Mouse (Mus musculus): ENCODE measurements around the gene Naa10. TPM values are rescaled to one million over a fixed set of nuclear protein-coding genes. Genes with fewer than 3 reads are reported as not detected.
A peak's percentile ranks its signal among the peaks of the same experiment; 100 is the strongest.

The Naa10 gene
- total RNA-seq, 2 experiments from 2014 or later, result 14.7 to 34.8 TPM

DNA sequence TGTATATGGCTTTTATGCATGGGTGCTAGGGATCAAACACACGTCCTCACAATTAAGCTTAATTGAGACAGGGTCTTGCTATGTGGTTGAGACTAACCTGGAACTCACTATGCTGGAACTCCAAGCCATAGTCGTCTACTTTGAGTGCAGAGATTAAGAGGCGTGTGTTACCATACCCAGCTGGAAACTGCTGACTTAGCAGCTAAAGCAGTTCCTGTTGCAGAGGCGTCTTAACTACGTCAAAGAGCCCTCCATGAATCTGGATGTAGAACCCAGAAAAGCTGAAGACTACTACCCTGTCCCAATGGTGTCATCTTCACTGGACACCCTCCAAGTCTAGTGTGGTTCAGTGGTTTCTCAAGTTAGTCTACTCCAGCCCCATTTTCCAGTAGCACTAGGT is 3.1 kb downstream of the Naa10 start:
- ATAC-seq (replicated peaks; ENCODE audit: low FRiP score, poor library complexity, severe bottlenecking), result no peak

DNA sequence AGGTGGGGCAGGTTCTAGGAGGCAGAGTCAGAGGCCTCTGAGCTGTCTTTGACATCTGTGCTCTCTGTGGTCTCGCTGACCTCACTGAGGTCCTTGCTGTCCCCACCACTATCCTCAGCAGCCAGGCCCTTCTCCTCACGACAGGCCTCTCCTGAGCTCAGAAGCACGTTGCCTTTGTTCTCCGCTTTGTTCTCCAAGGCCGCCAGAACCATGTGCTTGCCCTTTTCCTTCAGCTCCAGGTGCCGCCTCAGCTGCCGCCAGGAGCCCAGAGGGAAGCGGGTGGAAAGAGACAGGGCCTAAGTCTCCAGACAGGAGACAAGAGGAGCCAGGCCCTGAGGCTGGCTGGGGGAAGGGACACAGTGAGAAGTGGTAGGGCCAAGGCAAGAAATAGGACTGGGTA is 4.8 kb downstream of the Naa10 start:
- no peak for ATAC-seq (replicated peaks; ENCODE audit: low FRiP score, poor library complexity, severe bottlenecking)

DNA sequence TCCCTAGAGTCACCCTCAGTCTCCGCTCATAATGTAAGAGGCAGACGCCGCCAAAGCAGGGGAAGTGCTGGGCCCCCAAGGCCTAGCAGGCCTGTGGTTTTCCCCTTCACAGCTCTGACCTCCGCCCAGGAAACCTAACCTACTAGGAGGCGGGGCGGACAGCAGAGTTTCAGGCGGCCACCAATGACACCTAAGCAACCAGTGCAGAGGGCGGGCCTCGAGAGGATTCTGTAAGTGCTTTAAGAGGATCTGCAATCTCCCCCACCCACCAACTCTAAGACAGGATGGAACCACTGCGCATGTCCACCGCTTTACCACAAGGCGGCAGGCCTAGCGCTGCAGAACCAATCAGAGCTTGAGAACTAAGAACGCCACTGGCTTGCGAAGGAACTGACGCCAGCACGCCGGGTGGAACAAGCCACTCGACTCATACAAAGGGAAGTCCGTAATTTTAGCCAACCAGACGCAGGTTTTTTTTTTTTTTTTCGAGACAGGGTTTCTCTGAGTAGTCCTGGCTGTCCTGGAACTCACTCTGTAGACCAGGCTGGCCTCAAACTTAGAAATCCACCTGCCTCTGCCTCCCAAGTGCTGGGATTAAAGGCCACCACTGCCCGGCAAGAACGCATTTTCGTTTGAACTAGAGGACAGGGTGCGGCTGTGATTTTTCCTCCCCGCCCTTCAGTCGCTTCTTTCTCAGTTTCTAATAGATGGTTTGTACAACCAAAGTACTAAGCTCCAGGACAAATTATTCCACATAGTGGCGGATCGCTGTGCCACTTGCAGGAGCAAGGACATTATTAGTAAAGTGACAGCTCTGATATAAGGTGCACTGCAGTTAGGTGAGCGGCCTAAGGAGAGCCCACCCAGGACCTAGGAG is 6.7 kb downstream of the Naa10 start:
- ATAC-seq (replicated peaks; ENCODE audit: low FRiP score, poor library complexity, severe bottlenecking), result peak; percentile 98

DNA sequence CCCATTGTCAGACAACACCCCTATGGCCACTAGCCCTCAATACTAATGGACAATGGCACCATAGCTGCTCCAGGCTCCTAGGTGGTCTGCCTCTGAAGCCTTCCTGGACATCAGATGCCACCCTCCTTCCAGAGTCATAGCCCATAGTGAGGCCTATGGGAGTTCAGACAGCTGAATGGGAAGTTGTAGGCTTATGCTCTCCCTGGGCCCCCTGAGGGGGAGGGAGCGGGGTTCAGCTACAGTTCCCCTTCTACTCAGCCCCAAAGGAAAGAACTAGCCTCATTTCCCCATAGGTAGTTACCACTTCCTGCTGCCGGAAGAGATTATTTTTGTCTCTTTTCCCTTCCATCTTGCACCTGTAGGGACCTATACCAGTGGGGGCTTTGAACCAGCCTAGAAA is 10.2 kb downstream of the Naa10 start:
- no peak for ATAC-seq (replicated peaks; ENCODE audit: low FRiP score, poor library complexity, severe bottlenecking)

DNA sequence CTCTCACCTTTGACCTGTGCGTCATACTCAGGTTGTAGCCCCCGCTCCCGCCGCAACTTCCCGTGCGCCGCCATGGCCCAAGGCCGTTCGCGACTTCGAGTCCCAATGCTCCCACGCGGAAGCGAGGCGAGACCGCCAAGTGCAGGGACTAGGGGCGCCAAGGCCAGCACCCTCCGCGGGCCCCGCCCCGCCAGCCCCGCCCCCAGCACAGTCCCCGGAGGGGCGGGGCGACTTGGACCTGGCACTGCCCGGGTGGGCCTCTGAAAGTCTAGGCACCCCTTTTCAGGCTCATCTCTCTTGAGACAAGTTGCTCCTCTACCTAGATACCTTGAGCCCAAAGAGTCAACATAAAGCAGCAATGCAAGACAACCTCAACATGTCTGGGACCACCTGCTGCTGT is 10.6 kb downstream of the Naa10 start:
- 0 out of 2 replicates have a peak, but pooled peaks have one; percentile 38 for ATAC-seq (replicated peaks; ENCODE audit: low FRiP score, poor library complexity, severe bottlenecking)

DNA sequence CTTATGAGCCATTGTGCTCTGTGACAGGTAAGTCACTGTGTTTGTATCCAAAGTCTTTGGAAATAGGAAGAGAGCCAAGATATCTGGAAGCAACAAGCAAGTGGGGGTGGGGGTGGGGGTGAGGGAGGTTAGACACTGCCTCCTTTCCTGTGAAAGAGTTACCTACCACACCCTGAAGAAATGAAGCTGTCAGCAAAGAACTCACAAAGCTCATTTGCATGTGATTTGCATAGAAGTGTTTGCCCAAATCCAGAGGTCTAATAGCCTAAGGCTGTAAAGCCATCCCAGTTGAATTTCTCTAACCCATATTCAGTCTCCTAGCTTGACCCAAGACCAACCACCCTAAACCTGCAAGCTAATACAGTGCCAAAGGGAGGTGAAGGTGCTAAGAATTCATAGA is 11.3 kb downstream of the Naa10 start:
- no peak for ATAC-seq (replicated peaks; ENCODE audit: low FRiP score, poor library complexity, severe bottlenecking)

DNA sequence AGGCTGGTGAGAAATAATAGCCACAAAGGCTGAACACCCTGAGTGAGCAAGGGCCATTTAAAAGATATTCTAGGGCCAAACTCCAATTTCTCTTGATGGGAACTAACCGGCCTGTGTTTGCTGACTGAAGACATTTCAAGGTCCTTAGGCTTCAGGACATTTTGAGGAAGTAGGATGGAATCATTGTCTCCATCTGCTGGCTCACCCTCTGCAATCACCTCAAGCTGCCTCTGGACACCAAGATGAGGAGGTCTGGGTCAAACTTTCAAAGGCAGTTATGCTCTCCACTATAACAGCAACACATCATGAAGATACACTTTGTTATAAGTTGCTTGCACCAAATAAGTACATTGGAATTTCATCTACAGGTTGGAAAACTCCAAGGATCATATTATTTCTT is 11.7 kb downstream of the Naa10 start:
- ATAC-seq (replicated peaks; ENCODE audit: low FRiP score, poor library complexity, severe bottlenecking), result no peak

DNA sequence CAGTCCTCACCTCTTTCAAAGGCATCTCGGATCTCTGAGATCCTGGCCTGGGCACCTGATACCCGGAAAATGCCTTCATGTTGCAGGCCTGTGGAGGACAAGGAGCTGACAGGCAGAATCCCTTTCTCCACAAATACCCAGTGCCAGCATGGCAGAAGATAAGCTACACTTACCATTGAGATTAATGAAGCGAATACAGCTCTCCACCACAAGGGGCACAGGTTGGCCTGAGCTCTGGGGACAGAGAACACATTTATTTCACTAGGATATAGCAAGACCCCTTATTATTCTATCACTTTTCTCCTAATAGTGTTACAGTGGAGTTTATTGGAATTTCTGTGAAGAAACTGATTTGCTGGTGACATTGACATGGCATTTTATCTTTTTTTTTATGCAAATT is 23.8 kb downstream of the Naa10 start:
- no peak for ATAC-seq (replicated peaks; ENCODE audit: low FRiP score, poor library complexity, severe bottlenecking)

DNA sequence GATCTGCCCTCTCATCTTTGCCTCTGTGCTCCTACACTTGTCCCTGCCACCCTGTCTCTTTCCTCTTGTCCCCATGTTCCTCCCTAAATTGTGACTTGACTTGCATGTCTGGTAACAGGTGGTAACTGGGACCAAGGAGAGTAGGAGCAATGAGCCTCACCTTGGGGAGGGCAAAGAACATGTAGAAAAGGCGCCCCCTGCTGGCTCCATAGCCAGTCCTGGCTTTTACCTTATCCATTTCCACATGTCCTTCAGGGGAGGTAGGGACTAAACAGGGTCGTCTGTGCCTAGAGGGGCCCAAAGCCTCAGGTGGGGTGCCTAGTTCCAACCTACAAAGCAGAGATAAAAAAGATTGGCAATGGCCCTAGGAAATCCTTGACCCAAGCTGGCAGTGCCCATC is 26.0 kb downstream of the Naa10 start, which contains the start of gene L1cam:
TSS of gene L1cam (minus strand) at position 387 of the 400 bp plus-strand sequence.
- 0 out of 2 replicates have a peak, but pooled peaks have one; percentile 45 for ATAC-seq (replicated peaks; ENCODE audit: low FRiP score, poor library complexity, severe bottlenecking)

DNA sequence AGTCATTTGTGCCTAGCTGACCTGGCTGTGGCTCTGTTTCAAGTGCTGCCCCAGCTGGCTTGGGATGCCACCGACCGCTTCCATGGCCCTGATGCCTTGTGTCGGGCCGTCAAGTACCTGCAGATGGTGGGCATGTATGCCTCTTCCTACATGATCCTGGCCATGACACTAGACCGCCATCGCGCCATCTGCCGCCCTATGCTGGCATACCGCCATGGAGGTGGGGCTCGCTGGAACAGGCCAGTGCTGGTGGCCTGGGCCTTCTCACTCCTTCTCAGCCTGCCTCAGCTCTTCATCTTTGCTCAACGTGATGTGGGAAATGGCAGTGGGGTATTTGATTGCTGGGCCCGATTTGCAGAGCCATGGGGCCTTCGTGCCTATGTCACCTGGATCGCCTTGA is 28.9 kb downstream of the Naa10 start:
- ATAC-seq (replicated peaks; ENCODE audit: low FRiP score, poor library complexity, severe bottlenecking), result no peak

DNA sequence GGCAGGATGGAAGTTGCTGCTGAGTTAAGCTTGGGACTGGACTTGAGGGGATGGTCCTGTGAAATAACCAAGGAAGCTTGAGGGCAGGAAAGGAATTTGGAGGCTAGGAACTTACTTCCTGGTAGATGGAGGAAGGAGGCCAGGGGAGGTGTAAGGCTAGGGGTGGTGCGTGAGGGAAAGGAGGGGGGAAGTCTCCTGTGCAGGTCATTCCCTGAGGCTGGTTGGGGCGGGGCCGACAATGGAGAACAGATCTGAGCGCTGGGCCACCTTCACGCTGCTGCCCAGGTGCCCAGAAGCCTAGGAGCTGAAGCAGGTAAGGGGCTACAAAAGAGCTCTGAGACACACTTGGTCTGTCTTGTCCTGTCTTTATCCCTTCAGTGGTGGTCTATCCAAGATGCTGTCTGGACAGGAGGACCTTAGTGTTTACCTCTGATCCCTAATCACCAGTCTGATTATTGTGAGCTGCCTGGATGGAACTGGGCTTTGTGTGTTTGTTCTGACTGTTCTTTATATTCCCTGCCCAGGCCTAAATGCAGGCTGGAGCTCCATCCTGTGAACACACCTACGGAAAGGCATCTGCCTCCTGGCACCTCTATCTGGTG is 30.1 kb downstream of the Naa10 start, which contains the start of gene Avpr2:
TSS of gene Avpr2 (plus strand) at position 552 of the 602 bp plus-strand sequence.
- no peak for ATAC-seq (replicated peaks; ENCODE audit: low FRiP score, poor library complexity, severe bottlenecking)

DNA sequence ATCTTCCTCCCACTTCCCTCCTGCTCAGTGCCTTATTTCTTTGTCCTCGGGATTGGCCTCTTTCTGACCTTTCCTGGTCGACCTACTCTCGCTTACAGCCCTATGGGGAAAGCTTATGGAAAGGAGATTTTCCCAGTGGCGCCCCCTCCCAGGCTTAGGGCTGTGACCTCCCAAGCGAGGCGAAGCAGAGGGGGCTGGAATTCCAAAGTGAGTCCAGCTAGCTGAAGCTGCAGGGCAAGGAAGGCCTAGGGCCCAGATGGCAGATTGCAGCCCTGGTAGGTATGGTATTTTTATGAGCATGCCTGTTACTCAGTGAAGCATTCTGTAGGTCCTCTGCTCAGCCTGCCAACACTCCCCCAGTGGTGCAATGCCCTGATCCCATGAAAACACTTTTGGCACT is 40.3 kb downstream of the Naa10 start:
- no peak for ATAC-seq (replicated peaks; ENCODE audit: low FRiP score, poor library complexity, severe bottlenecking)

DNA sequence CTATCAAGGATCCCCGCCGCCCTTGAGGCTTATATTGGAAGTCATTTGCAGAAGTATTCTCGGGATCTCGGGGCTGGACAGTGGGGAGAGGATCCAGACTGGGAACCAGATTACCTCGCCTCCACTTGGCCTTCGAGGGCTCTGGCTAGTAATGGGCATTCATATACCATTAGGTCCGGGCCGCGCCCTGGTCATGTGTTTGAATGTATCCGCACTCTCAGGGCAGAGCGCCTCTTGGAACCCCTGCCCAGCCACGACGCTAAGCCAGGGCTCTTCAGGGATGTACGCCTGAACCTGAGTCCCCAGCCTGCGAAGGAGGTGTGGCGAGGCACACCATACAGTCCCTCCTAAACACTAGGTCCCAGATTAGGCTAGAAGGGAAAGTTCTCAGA is 40.7 kb downstream of the Naa10 start:
- no peak for ATAC-seq (replicated peaks; ENCODE audit: low FRiP score, poor library complexity, severe bottlenecking)

DNA sequence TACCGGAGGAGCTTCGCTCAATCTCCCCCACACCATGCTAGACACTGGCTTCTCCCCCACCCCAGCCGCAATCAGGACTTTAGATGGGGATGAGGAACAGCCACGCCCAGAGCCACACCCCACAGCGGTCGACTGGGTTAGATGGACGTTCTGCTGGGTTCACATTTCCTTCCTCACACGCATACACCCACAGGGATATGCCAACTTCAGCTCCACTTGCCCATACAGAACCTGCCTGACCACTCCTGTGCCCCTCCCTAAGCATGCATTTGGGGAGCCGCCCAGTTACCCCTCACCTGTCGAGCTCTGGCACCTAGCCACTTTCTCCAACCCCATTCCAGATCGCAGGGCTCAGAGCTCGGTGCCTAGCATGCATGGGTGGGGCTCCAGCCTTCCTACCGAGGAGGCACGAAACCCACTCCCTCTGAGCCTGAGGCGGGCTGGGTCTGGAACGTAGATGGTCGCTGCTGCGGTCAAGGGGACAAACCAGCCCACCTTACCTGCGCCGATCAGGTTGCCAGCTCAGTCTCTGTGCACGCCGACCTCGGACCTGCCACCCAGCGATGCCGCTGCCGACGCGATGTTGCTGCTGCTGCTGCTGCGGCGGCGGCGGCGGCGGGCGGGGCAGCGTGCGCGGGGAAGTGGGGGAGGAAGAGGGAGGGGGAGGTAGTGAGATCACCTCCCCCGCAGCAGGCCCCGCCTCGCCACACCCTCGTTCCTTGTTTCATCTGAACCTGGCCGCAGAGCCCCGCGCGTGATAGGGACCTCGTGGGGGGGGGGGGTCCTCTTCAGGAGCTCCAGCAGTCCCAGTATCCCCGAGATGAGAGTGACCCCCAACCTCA is 41.3 kb downstream of the Naa10 start:
- ATAC-seq (replicated peaks; ENCODE audit: low FRiP score, poor library complexity, severe bottlenecking), result no peak

DNA sequence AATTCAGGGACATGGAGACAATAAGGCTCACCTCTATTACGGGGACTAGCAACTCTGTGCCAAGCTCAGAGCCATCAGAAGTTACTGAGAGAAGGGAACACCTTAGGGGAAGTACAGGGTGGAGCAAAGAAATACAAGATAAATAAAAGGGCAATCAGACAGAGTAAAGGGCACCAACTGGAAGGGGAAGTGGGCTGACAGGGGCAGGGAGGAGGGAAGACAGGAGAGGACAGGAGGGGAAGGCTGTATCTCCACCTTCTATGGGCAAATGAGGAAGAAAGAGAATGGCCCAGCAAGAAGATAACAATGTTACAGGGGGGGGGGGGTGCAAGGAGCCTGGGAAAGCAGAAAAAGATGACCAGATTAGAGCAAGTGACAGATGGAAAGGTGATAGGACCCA is 44.7 kb downstream of the Naa10 start:
- no peak for ATAC-seq (replicated peaks; ENCODE audit: low FRiP score, poor library complexity, severe bottlenecking)

DNA sequence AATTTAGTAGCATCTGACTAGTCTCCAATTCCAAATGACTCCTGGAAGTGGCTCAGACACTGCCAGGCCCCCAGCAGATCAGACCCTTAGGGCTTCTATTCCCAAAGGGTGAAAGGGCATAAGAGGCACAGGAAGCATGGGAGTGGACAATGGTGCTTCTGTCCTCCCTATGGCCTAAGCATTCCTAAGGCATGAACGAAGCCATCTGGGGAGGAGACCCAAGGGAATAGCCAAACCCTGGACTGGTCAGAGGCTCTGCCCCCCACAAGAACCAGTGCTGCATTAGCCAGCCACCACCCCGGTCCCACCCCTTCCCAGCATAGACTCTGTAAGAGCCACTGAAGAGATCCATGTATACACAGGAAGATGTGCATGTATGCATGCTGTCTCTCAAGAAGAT is 45.9 kb downstream of the Naa10 start:
- ATAC-seq (replicated peaks; ENCODE audit: low FRiP score, poor library complexity, severe bottlenecking), result no peak

DNA sequence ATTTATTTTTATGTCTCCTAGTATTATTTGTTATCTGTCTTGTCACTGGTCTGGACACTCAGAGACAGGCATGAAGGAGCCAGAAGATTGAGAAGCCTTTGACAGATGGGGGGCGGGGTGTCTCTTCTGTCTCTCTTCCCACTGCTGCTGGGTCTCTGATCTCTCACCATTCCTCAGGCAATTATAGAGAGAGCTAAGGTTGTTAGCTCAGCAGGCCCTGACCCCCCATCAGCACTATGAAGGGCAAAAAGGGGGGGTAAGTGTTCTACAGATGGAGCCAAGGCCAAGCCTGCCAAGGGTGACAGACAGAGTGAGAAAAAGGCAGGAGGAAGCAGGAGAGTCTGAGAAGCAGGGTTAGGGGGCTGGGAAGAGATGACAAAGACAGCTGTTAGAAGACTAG is 49.8 kb downstream of the Naa10 start:
- no peak for ATAC-seq (replicated peaks; ENCODE audit: low FRiP score, poor library complexity, severe bottlenecking)

DNA sequence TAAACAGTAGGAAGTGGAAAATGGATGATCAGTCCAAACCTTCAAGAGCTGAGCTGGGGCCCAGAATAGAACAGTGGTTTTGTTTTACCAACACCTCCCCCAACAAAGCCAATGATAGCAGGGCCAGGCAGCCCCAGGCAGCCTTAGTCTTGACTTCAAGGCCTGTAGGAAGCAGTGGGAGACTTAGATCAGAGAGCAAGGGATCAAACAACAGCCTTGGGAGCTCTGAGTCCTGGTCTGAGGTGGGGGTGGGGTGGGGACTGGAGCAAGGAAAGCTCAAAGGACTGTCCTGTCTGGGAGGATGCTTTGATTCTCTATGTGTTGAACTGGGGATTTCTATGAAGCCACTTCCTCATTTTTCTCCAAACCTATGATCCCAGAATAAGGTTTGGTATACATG is 50.3 kb downstream of the Naa10 start:
- ATAC-seq (replicated peaks; ENCODE audit: low FRiP score, poor library complexity, severe bottlenecking), result no peak

DNA sequence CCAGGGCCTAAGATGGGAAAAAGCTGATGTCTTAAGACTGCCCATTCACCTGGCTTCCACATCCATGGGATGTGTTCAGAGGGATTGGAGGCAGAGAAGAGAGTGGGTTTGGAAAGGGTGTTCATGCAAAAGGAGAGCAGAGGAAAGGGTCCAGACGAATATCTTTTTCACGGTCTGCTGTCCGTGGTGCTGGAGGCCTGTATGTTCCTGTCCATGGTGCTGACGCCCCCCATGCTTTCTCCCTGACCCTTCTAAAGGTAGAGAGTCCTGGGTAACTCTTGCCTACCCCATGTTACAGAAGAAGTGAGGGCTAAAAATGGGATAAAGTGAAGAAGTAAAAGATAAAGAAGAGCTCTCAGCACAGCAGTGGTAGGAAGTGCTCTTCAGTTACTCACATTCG is 52.4 kb downstream of the Naa10 start:
- ATAC-seq (replicated peaks; ENCODE audit: low FRiP score, poor library complexity, severe bottlenecking), result no peak

DNA sequence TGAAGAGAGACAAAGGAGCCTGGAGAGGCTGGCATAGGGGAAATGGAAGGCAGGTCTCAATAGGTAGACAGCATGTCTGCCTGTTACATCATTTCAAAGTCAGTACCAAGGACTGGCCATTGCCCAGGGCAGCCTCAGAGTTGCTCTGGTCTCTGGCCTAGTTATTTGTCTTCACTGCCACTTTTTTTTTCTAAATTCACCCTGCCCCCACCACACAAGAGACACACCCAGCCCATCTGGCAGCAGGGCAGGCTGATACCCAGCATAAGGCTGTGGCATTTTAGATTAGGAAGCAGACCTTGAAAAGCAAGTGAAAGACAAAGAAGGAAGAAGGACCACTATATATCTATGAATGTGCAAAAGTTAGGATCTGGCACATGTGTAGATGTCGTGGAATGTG is 53.9 kb downstream of the Naa10 start:
- peak; percentile 83 for ATAC-seq (replicated peaks; ENCODE audit: low FRiP score, poor library complexity, severe bottlenecking)

All from erythroid progenitor cell, adult 5-6 weeks (primary cell).